Mouse (Mus musculus) right cerebral cortex, adult 2 months (tissue): Measurements from ENCODE around the gene Ccdc155.

ENCODE experiments used
- DNase-seq, 2 experiments: peaks; one replicate each; pipeline ENCODE4 v3.0.0; 2021 to 2022; ENCODE audit warnings: low spot score in 2 of 2

The Ccdc155 gene

DNA sequence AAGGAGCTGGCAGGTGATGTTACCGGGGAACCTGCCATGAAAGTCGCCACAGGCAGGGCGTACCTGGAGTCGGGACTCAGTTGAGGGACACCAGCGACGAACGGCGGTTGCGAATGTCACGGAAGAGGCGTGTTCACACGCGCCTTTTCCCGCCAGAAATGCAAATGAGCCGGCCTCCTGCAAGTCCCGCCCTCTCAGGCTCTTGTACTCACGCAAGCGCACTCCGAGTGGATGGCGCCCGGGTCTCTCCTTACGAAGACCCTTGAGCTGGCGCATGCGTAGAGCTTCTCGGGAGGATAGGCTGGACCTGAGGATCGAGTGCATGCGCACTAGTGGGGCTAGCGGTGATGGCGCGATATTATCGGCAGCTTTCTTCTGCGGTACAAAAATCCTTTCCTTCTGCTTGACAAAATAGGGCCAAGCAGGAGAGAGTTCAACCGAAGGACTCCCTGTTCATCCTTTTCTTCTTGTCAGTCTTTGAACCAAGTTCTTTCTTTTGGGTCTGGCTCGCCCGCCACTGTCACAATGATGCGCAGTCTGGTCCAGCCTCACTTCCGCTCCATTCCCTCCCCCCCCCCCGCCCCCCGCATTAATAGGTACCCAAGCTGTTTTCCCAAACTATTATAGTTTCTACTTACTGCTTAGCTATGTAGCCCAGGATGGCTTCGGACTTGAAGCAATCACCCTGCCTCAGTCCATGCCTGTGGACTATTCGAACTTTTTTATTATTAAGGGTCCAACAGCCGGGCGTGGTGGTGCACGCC, at the start of gene Ccdc155:
TSS of gene Ccdc155 (minus strand) at position 513 of the 764 bp plus-strand sequence.
- DNase-seq: peak; percentile 91 to 93

DNA sequence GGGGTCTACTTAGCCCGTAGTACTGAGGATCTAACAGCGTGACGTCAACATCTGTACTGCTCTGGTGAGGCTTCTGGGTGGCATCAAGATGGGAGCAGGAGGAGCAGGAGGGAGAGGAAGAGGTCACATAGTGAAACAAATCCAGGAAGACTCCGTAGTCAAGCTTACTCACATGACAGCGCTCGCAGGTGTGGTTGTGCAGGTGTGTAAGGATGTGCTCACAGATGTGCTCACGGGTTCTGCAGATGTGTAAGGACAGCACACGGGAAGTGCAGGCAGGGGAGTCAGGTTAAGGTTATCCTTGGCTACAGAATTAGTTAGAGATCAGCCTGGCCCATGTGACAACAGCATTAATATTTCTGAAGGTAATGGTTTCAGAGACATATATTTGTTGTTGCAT, 49.1 kb upstream of the Ccdc155 start:
- no peak for DNase-seq

DNA sequence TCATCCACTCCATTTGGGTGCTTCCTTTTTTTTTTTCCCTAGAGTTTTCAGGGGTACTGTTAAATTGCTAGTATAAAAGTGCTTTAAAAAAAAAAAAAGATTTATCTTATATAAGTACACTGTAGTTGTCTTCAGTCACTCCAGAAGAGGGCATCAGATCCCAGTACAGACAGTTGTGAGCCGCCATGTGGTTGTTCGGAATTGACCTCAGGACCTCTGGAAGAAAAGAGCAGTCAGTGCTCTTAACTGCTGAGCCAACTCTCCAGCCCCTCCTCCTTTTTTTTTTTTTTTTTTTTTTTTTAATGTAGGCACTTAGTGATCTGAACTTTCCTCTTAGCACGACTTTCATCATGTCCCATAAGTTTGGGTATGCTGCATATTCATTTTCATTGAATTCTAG, 43.0 kb upstream of the Ccdc155 start:
- DNase-seq: no peak

DNA sequence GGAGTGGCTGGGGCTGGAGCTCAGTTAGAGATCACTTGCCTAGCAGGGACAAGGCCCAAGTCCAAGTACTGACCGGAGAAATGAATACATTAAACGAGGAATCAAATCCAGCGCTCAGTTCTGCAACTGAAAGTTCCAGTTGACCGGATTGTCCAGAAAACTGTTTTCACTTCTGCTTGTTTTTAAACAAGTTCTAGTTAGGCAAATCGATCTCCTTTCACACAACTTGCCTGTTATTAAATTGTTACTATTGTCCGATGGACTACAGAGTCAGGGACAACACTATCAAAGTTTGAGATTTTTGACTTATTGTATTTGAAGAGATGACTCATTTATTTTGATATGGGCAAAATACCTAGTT, 36.7 kb upstream of the Ccdc155 start:
- DNase-seq: no peak

DNA sequence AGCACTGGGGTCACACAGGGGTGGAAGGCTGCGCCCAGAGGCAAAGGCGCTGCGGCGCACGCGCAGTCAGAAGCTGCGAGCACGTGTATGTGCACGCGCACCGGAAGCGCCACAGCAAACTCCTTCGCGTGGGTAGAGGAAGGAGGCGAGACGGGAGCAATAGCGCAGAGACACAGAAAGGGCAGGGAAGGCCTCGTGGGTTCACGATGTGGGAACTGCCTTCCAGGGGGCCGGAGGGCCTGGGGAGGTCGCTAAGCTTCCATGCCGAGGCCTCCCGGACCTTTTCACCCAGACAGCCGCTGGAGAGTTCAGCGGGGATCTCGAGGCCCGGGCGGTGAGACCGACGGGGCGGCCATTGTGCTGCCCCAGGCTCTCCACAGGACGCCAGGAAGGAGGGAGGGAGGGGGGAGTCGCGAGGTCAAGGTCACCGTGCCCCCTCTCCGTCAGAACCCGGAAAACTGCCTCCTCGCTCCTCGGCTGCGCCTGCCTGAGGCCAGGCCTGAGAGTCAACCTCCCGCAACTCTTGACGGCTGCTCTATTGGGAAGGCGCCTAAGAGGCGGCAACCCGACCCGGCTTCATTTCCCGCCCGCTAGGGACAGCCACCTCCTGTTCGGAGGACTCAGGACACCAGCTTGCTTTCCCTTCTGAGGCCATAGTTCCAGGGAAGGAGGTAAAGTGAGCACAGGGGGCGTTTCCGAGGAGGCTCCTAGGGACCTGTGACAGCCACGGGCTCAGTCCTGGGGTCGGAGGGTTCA, 36.1 kb upstream of the Ccdc155 start, which contains the start of gene Slc6a16:
TSS of gene Slc6a16 (plus strand) at position 453 of the 756 bp plus-strand sequence.
- peak; percentile 53 to 55 for DNase-seq

GRCm38 (mm10) chr7:45240109-45240508, 35.4 kb upstream of the Ccdc155 start:
- DNase-seq: no peak

GRCm38 (mm10) chr7:45238723-45239496, 34.2 kb upstream of the Ccdc155 start, which contains the start of gene Cd37:
Gene Cd37, minus strand, starts transcription at chr7:45239115.
- DNase-seq: no peak

GRCm38 (mm10) chr7:45237747-45238699, 33.3 kb upstream of the Ccdc155 start:
- no peak for DNase-seq

DNA sequence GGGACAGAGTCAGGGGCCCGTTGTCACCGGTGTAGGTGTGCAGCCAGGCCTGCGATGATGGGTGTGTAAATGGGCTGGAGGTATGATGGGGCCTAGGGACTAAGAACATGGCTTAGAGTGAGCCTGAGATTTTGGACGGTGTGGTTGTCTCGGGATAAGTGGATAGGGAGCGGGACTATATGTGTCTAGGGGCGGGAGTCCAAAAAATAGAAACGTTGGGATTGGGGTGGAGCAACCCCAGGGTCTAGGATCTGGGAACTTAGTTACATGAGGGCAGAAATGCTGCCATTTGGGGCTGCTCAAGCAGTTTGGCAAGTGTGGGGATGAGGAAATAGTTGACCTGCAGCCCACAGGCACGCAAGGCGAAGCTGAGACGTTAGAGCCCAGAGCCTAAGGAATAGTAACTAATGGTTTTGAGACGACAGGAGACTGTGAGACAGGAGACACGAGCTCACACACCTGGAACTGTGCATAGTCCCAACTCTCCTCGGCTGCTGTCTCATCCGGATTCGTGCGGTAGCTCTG, 31.0 kb upstream of the Ccdc155 start:
- no peak for DNase-seq

- no peak for DNase-seq
These were observed 30.4 kb upstream of the Ccdc155 start for GRCm38 (mm10) chr7:45234922-45235571.

DNA sequence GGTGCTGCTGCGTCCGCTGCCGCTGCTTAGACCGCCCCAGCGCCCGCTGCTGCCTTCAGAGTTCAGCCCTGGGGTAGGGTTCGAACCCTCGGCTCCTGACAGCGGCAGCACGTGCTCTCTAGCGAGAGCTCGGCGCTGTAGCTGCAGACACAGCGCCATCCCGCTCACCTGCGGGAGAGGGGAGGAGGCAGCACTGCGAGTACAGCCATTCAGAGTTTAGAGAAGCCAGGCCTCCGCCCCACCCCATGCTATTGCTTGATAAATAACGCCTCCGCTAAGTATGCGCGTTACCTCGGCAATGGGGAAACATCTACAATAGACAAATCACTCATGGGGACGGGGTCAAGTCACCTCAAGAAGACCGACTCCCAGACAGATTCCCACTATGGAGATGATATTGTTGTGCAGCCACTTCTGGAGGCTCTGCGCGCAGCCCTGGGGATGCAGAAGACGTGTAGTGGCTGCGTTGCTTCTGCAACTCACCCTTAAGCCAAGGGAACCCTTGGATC, 29.7 kb upstream of the Ccdc155 start:
- no peak for DNase-seq

DNA sequence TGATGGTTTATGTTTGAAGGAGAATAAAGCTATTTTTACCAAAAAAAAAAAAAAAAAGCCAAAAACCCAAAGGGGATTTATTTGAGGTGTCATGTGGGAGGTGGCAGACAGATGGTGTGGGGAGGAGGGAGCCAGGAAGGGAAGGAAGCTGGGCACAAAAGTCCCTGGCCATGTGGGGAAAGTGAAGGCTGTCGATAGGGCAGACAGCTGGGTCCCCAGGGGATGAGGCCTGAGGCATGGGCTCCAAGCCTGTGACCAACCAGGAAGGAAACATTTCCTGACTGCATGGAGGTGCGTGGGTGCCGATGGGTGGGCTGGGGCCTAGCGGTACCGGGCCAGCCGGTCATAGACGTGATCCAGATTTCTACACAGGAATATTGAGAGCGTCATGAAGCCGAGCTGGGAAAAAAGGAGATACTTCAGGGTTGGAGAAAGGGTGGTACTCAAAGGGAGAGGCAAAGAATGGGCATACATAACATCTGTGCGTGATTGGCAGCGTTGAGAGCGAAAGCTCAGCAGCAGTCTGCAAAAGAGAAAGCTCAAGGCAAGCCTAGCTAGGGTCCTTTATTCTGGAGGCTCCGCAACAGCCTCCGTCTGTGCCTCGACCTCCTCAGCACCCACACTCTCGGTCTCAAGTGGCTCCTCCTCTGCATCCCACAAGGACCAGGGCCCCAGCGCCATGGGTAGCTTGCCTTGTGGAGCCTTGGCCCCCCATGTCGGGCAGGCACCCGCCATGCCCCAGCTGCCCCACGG, 29.1 kb upstream of the Ccdc155 start:
- peak; percentile 79 to 82 for DNase-seq

- peak; percentile 44 to 58 for DNase-seq
These were observed 28.2 kb upstream of the Ccdc155 start for GRCm38 (mm10) chr7:45232716-45233465.

GRCm38 (mm10) chr7:45231941-45232340, 27.2 kb upstream of the Ccdc155 start:
- no peak for DNase-seq

DNA sequence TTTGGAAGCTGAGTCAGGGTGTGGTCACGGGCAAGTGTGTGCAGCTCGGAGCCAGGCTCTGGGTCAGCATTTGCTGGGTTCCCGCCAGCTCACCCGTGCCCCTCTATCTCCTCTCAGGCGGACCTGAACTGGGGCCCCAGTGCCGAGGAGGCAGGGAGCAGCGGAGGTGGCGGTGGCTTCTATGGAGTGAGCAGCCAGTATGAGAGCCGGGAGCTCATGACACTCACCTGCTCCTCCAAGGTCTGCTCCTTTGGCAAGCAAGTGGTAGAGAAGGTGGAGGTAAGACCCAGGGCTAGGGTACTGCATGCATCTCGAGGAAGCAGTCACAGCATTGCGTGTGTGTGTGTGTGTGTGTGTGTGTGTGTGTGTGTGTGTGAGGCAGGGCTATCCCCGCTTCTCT, 26.5 kb upstream of the Ccdc155 start:
- no peak for DNase-seq

DNA sequence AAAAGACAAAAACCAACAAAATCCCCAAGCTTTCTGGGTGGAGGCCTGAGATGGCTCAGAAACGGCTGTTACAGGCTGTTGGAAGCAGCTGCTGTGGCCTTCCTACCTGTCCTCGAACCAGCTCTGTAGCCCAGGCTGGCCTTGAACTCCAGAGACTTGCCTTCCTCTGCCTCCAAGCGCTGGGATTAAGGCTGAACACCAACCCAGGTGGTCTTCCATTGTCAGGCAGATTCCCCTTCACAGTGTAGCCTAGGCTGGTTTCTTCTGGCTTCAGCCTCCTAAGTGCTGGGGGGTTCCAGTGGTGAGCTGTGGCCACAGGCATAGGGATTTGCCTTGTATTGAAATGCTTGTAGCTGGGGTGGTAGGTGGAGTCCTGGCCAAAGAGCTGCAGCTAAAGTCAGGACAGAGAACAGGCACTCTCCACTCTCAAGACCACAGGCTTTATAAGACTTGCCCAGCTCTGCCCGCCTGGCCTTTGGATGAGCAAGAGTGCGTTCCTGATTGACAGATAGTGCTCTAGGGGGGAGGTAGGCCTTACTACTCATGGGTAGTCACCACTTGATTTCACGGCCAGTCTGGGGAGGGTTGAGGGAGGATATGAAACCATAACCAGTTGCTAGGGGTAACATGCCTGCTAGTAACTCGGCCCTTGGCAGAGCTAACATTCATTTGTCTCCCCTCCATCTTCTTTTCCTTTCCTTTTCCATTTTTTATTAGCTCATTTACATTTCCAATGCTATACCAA, 24.9 kb upstream of the Ccdc155 start:
- no peak for DNase-seq

- DNase-seq: no peak
These were observed 24.4 kb upstream of the Ccdc155 start for GRCm38 (mm10) chr7:45229046-45229445.

DNA sequence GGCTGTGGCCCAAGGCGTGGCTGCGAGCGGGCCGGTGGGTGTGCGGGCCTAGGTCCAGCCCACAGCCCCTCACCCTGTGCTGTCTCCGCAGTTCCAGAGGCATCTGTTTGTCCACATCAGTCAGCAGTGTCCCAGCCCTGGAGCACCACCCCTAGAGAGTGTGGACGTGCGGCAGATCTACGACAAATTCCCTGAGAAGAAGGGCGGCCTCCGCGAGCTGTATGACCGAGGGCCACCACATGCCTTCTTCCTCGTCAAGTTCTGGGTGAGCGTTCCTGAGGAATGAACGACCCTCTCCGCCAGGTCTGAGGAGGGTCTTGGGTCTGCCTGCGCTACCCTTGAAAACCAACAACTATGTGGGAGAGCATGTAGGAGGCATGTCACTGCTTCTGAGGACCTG, 23.9 kb upstream of the Ccdc155 start:
- DNase-seq: no peak
